Mouse (Mus musculus): ENCODE results near the gene Inafm1.

DNA sequence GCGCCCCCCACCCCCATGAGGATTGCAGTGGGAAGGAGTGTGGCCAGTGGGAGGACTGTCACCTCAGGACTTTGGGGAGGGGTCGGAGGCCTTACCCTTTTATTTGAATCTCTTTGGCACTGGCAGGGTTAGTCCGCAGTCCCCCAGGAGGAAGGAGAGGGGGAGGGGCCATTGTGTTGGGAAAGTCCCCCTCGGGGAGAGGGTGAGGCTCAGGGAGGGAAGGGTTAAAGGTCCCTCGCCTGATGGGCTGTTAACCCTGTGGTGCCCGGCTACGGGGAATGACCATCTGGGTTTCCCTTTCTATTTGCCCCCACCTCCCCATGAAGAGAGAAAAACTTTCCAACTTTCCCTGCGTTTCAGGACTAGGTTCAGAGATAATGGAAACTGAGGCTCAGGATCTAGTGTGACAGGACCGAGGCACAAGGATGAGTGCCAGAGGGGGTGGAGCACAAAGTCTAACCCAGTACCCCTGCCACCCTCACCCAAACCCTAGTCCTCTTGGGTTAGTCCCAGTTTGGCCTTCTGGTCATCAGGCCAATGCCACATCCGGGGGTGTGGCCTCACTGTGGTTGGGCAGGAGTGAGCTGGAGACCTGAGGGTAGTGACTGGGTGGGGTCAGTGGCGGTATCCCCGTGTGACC lies 39.4 kb upstream of the Inafm1 start:
- TF ChIP-seq GATA1 (IDR thresholded peaks at IDR 0.05; ENCODE audit: borderline replicate concordance, low read length) (no peak), FLI1 (IDR thresholded peaks at IDR 0.05; ENCODE audit: low read length) (peak; percentile 94)

Measured in megakaryocyte, embryonic 14.5 days (primary cell).